Mouse (Mus musculus): ENCODE measurements around the gene Pola2.
A peak's percentile ranks its signal among the peaks of the same experiment; 100 is the strongest.

Pola2 gene

GRCm38 (mm10) chr19:5935266-5935665, 28.7 kb downstream of the Pola2 start:
- no peak for DNase-seq

DNA sequence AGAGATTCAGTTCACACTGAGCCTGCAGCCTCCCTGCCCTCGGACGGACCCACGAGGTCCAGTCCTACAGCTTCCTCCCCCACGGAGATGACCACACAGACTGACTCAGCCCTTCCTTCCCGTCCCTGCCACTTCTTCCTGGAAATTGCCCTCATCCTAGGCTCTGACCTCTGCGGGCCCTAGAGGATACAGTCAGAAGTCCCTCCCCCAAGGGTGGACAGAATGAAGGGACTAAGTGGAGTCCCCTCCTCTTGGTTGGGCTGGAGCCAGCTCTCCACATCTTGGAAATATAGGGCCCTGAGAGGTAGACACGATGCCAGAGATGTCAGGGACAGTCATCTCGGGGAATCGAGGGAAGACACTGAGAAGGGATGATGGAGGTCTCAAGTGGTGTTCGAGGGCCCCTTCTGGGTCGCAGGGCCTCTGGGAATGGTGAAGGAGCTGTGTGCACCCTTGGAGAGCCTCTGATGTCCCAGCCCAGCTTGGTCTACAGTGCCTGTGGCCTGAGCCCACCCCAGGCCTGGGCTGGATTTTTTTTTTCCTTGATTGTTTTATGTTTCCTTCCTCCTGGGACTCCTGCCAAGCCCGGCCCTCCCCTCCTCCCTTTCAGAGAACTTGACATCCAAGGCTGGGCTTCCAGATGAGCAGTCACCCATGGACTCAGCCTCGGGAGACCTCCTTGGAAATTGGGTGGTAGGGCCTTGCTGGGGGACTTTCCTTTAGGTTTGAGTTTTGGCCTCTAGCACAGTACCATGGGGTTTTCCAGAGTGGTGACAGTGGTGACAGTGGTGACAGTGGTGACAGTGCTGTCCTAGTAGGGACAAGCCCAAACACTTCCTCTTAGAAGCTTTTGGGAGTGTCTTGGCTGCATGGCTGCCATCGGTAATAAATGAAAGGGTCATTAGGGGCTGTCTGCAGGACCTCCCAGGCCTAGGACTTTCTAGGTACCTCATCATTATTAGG, 34.1 kb downstream of the Pola2 start:
- no peak for DNase-seq

DNA sequence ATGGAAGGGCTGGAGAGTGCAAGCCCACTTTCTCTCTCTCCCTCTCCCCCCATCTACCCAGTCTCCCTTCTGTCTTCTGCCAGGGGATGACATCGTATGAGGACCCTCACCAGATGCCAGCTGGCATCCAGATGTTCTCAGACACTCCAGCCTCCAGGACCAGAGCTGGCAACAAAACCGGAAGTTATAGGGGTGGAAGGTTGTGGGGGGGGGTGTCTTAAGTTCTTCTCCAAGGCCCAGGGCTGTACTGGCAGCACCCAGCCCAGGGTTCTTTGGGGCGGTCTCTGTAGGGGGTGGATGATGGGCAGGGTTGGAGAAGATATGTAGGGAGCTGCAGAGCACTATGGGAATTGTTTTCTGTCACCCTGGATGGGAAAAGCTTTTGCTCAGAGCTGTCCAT, 35.5 kb downstream of the Pola2 start:
- DNase-seq = no peak

GRCm38 (mm10) chr19:5928104-5928503, 35.9 kb downstream of the Pola2 start:
- no peak for DNase-seq

- no peak for DNase-seq
Measured at GRCm38 (mm10) chr19:5927532-5927931, 36.5 kb downstream of the Pola2 start.

GRCm38 (mm10) chr19:5927026-5927425, 37.0 kb downstream of the Pola2 start:
- DNase-seq = no peak

- no peak for DNase-seq
Measured at GRCm38 (mm10) chr19:5925311-5925855, 38.6 kb downstream of the Pola2 start.

GRCm38 (mm10) chr19:5924713-5925093, 39.3 kb downstream of the Pola2 start, which contains the start of gene Cdc42ep2:
Cdc42ep2 (minus strand) TSS chr19:5924816.
- DNase-seq = peak; percentile 94

DNA sequence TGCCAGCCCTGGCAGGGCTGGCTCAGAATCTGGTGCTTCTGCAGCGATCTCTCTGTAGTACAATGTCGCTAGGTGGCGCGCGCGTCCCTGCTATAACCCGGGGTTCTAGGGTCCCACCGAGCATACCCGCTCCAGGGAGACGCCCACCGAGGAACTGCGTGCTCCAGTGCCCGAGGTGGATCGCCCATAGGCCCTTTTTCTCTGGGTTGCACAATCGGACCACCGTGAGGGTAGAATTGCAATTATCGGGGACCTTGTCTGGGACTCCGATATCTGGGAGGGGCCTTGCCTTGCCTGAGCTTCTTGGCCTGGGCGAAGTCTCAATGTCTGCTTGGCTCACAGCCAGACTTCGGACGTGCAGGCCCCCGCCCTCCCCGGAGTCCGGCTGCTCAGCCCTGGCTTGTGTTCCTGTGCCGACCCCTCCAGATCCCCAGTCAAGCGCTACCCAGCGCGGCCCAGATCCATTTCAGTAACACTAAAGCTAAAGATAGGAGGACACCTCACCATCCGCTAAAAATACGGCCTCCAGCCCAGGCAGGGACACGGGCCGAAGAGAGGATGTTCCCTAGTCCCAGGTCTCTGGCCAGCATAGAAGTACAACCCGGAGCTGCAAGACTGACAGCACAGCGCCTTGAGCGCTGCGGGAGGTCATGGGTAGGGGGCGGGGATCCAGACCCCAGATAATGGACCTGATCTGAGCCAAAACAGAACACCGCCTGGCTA, 39.9 kb downstream of the Pola2 start:
- DNase-seq = peak; percentile 88

DNA sequence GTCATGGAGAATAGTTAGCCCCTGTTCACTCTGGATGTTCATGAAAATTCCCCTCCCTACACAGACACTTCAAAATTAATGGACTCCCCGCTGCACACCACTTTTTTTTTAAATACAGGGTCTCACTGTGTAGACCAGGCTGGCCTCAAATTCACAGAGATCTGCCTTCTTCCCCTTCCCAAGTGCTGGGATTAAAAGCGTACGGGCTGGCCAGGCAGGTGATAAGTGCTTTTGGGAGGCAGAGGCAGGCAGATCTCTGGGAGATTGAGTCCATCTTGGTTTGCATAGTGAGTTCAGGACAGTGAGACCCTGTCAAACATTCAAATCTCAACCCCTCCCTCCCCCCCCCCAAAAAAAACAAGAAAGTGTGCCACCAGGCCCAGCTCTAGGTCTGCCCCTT, 41.0 kb downstream of the Pola2 start:
- DNase-seq = no peak

DNA sequence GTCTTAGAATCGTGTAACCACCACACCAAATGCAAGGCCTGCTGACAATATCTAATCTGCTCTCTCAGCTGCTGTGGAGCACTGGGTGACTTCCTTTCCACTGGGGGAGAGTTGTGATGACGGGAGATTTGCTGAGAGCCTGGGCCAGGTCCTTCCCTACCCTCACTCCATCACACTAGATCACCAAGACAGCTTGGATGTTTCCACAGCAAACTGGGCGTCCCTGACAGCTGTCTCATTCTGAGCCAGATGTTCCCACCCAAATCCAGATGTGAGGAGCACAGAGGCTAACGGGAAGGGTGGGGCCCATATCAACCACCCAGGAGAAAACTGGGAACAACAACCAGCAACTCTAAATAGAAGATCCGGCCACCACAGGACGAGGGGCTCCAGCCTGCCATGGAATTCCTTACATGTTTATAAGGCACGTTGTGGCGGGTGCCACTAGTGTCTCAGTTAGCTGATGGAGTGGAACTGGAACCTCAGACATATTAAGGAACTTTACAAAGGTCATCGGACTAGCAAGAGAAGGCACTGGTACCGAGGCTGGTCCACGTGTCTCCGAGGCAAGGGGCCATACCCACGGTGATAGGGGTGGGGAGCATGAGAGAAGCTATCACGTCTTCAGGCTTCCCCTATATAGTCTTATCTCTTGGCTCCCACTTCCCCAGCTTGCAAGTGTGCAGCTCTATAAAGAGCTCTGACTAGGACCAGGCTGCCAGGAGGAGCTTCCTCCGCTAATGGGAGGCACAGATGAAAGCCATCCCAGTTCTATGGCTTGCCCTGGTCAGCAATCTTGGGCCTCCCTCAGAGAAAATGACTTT, 41.7 kb downstream of the Pola2 start:
- no peak for DNase-seq

DNA sequence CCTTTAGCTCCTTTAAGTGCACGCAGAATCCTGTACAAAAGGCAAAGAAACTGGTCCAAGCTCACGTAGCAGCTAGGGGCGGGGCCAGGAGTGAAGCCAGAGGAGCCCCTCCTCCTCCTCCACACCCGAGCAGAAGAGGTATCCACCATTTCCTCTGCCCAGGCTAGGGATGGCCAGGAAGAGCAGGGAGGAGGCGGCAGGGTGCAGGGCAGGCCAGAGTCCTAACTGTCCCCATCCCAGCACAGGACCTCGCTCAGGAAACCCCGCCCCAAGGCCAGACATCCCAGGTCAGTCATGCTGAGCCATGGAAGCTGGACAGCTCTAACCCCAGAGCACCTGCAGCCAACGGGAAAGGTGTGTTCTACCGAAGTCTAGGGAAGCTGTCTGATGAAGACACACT, 42.3 kb downstream of the Pola2 start:
- DNase-seq = no peak

DNA sequence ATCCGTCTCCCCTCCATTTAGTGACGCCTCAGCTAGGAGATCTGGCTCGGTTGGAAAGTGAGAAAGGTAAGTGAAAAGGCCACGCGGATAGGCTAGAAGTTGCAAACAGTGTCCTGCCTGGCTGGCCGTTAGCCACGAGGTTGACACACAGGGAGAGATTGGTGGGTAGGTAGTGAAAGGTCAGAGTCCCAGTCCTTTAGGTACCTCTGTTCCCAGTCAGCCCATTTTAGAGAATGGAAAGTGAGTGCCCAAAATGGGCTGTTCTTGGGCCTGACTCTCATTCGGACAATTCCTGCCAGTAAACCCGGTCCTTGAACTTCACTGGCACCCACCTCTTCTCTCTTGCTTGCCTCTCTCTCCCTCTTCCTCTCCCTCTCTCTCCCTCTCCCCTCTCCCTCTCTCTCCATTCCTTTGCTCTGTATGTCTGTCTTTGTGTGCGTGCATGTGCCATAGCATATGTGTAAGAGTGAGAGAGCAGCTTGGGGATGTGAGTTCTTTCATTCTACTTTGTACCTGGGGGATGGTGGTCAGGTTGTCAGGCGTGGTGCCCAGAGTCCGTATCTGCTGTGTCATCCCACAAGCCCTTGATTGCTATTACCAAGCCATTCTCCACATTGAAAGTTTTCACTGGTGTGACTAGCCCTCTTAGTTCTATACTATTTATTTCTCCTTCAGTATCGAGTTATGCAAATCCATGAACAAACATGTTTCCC, 50.8 kb downstream of the Pola2 start, which contains the start of gene Dpf2:
Dpf2 (minus strand) TSS at position 4 of the 713 bp plus-strand sequence.
- no peak for DNase-seq

- peak; percentile 99 for DNase-seq
Measured at GRCm38 (mm10) chr19:5912103-5913006, 51.6 kb downstream of the Pola2 start.

GRCm38 (mm10) chr19:5911430-5912102, 52.4 kb downstream of the Pola2 start:
- DNase-seq = no peak

- DNase-seq = no peak
Measured at GRCm38 (mm10) chr19:5910221-5910620, 53.8 kb downstream of the Pola2 start.

DNA sequence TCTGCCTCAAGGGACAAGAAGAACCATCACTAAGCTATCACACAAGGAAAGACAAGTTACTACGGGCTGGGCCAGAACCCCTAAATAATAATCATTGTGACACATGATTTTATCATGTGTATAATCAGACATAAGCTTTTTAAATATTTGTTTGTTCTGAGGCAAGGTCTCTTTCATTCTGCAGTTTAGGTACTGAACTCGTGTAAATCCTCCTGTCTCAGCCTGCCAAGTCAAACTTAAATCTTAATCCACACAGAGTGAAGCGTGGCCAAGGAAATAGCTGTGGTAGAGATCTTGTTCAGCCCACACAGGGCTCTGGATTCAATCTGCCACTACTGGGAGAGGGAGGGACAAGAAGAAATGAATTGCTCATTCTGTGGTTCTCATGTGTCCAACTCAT, 56.7 kb downstream of the Pola2 start:
- DNase-seq = no peak

DNA sequence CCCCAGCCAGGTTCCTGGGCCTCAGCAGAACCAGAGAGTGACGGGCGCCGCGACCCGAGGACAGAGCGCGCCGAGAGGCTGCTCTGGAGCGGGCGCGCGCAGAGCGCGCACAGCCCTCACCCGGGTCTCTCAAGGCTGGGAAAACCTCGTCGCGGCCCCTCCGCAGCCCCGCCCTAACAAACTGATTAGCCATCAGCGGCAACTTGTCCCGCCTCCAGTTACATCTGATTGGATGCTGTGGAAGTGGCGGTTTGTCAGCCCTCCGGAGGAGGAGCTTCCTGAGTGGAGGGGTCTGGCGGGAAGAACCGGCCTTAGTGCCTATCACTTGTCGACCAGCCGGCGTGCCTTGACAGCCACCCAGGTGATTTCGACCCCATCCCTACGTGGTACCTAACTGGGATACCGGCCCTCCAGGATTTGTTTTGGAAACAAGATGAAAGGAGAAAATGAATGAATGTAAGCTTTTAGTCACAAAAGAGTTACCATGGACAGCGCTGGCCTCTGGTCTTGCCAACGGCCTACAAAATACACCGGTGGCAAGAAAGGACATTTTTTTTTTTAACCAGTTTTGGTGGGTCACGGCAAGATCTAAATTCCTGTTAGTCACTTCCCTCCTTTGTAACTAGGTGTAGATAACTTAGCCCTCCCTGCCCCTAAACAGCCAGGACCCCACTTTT, 69.9 kb downstream of the Pola2 start, which contains the start of gene Tigd3:
Tigd3 (minus strand) TSS at position 148 of the 677 bp plus-strand sequence.
- DNase-seq = peak; percentile 95

DNA sequence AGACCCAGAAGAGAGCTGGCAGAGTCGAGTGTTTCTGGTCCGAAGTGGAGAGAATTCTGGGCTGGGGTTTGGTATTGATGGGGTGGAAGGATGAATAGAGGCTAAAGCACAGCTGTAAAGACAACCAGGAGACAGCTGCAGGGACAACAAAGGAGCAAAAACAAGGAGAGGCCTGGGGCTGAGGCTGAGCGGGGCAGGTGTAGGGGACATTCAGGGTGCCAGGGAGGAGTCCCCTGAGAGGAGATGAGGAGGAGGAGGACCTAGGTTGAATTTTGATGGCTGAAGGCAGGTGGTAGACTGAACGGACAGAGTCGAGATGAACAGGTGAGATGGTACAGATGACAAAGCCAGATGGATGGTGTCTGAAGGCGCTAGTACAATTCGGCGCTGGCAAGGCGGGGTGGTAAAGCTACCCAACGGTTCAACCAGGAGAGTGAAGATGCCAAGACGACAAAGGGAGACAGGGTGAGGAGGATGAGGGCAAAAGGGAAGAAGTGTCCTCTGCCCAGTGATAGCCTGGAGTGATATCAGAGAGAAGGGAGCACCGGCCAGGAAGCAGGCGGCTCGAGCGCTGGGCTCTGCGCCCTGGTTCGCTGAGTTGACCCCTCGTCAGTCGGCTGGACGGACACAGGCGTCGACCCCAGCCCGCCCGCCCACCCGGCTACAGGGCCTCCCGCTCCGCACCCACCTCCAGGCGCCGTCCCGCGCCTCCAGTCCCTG, 70.6 kb downstream of the Pola2 start:
- DNase-seq = peak; percentile 36

Measured in cerebellum, adult 8-10 months (tissue).